Mouse (Mus musculus) liver, embryonic 14.5 days (tissue): Measurements from ENCODE around the gene Usp24.

Source experiments
- CTCF ChIP-seq: IDR thresholded peaks from 2 replicates; pipeline ENCODE4 v1.5.1; 2016; ENCODE audit warnings: antibody characterized with exemption, low read depth, control low read depth
- EP300 ChIP-seq: IDR thresholded peaks from 2 replicates; pipeline ENCODE4 v1.6.1; 2016; ENCODE audit warnings: antibody characterized with exemption, low read depth

- TF ChIP-seq CTCF = no peak
- TF ChIP-seq EP300 = no peak
Measured at GRCm38 (mm10) chr4:106333584-106333983, 17.6 kb downstream of the Usp24 start.
